Mouse (Mus musculus): ENCODE measurements at regions not wholly inside any gene's neighbourhood (a gene's known extent, or its start where the extent isn't known, plus 50 kb on each side); places are given as distances from the start of the nearest gene placed in this dataset.

GRCm38 (mm10) chr1:158180095-158180494 is 176.0 kb downstream of the Brinp2 start:
- TF ChIP-seq CTCF (conservative IDR thresholded peaks at IDR 0.05; ENCODE audit: insufficient read depth, insufficient read length, low read depth, low read length) (no peak), POLR2A (IDR thresholded peaks at IDR 0.05; ENCODE audit: low read depth, low read length) (no peak)

Data from kidney, adult 2 months (tissue).